Mouse (Mus musculus) cerebellum, postnatal 4 days (tissue): Measurements from ENCODE around the gene Ifngr1.

Source experiments
- DNase-seq, 2 experiments: peaks; one replicate each; pipeline ENCODE4 v3.0.0; 2022; ENCODE audit warnings: low spot score in 2 of 2, mixed read lengths in 1 of 2

The Ifngr1 gene

GRCm38 (mm10) chr10:19639630-19640029 lies 47.9 kb downstream of the Ifngr1 start:
- DNase-seq, result no peak

DNA sequence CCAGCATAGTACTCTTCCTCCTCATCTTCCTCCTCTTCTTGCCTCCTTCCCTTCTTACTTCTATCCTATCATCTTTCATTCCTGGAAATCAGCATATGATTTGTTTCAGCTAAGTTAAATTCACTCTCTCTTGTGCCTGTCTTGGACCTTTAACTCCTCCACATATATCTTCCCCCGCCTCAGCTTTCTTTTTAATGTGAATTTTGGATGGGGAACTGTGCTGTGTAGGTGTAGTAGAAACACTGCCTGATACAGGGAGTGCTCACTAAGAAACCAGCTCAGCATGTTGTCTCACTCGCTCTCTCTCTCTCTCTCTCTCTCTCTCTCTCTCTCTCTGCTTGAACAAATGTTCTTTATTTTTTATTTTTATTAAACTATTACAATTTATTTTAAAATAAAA lies 53.4 kb downstream of the Ifngr1 start:
- DNase-seq, result no peak

DNA sequence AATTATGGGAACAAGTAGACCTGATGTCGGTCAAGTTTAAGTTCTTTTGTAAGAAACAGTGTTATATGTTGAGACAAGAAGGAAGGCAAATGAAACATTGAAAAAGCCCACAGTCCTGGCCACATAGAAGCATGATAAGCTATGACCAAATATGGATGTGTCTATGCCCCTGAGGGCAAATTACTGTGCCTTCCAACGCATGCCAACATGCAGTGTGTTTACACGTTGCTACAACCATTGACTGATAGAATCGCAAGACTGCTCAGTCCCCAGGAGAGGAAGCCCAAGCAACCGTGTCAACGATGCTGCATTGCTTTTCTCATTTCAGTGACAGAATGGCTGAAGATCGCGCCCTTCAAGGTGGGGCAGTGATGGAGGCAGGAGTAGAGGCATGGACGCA lies 65.7 kb downstream of the Ifngr1 start:
- no peak for DNase-seq
